ENCODE assay signal across 11 mouse cellular contexts in genomic region chr4:55711500-55712341, GRCm38 (mm10).
A peak's percentile ranks its signal among the peaks of the same experiment; 100 is the strongest.
DNase-seq lines count a peak whose midpoint lies in the region; ATAC-seq and TF ChIP-seq lines count a peak whose summit lies in the region.
"Had no signal": no experiment of that assay in that cellular context is flagged by ENCODE, and none has a peak within 500 bp of the region (broad histone marks: within the 10 kb centered on the region; RNA-seq: fewer than 3 reads in every experiment).

No protein-coding gene starts in this region.

- peak; percentile 84 for DNase-seq in lung, embryonic 14.5 days
- no peak for DNase-seq in lung, adult 2 months
- peak; percentile 17 for DNase-seq in embryo, embryonic 11 days
- DNase-seq in right cerebral cortex, postnatal 14 days: no peak
- no peak for DNase-seq in adrenal gland, postnatal 36 days
- DNase-seq: gastrocnemius, postnatal 14 days had no signal

- H3K4me1 ChIP-seq in lung, embryonic 14.5 days (ENCODE audit: insufficient read depth): peaks cover 8% of the 10 kb centered on the region; the same call in 1 of the 2 replicates
- H3K4me1 ChIP-seq in lung, adult 2 months (ENCODE audit: control insufficient read depth, insufficient read depth, low read length): peaks cover 5% of the 10 kb centered on the region
- H3K4me1 ChIP-seq in hindbrain, embryonic 16.5 days (ENCODE audit: control insufficient read depth, insufficient read depth, low read depth, low read length): peaks cover 5% of the 10 kb centered on the region; the same call in 1 of the 2 replicates
- H3K4me1 ChIP-seq in neural tube, embryonic 12.5 days: peaks cover 9% of the 10 kb centered on the region; the same call in 1 of the 2 replicates
- H3K4me1 ChIP-seq: embryonic facial prominence, embryonic 12.5 days; limb, embryonic 12.5 days had no signal

- H3K4me3 ChIP-seq in lung, embryonic 14.5 days (ENCODE audit: low read depth, low read length): no peak overlapping the region
- no peak overlapping the region for H3K4me3 ChIP-seq in lung, adult 2 months (replicated peaks; ENCODE audit: extremely low read depth, low read depth, low read length)
- H3K4me3 ChIP-seq in hindbrain, embryonic 16.5 days (ENCODE audit: low read length): no peak overlapping the region
- H3K4me3 ChIP-seq in neural tube, embryonic 12.5 days: no peak overlapping the region
- H3K4me3 ChIP-seq: embryonic facial prominence, embryonic 12.5 days; limb, embryonic 12.5 days had no signal

- 0 out of 2 replicates have a peak overlapping the region, but pooled peaks have one; percentile 8 for H3K4me2 ChIP-seq in lung, embryonic 14.5 days
- no peak overlapping the region for H3K4me2 ChIP-seq in hindbrain, embryonic 16.5 days (ENCODE audit: low read length)
- H3K4me2 ChIP-seq in neural tube, embryonic 12.5 days (replicated peaks): no peak overlapping the region
- H3K4me2 ChIP-seq: embryonic facial prominence, embryonic 12.5 days; limb, embryonic 12.5 days had no signal

- WGBS in lung, embryonic 14.5 days: 29% methylated on average over 13 of the region's 13 CpGs
- 66% methylated on average over 13 of the region's 13 CpGs for WGBS in lung, adult 2 months
- 35% methylated on average over 13 of the region's 13 CpGs for WGBS in hindbrain, embryonic 16.5 days
- WGBS in neural tube, embryonic 12.5 days: 51% methylated on average over 13 of the region's 13 CpGs

- no peak overlapping the region for H3K27ac ChIP-seq in lung, embryonic 14.5 days (ENCODE audit: low read depth)
- no peak overlapping the region for H3K27ac ChIP-seq in hindbrain, embryonic 16.5 days (ENCODE audit: low read depth, low read length)
- no peak overlapping the region for H3K27ac ChIP-seq in neural tube, embryonic 12.5 days
- H3K27ac ChIP-seq: embryonic facial prominence, embryonic 12.5 days; limb, embryonic 12.5 days had no signal

- no peak for TF ChIP-seq CTCF in lung, embryonic 14.5 days (IDR thresholded peaks at IDR 0.05; ENCODE audit: low read depth)
- no peak for TF ChIP-seq CTCF in lung, adult 2 months (IDR thresholded peaks at IDR 0.05; ENCODE audit: insufficient read depth, low read length)

- TF ChIP-seq POLR2A in lung, adult 2 months (IDR thresholded peaks at IDR 0.05; ENCODE audit: borderline replicate concordance, extremely low read depth, low read depth, low read length): no peak

- no peaks in the 10 kb centered on the region for H3K27me3 ChIP-seq in lung, embryonic 14.5 days (ENCODE audit: insufficient read depth, low read length)
- no peaks in the 10 kb centered on the region for H3K27me3 ChIP-seq in hindbrain, embryonic 16.5 days (replicated peaks; ENCODE audit: control insufficient read depth, insufficient read depth, low read length)
- no peaks in the 10 kb centered on the region for H3K27me3 ChIP-seq in neural tube, embryonic 12.5 days (replicated peaks)
- H3K27me3 ChIP-seq: embryonic facial prominence, embryonic 12.5 days; limb, embryonic 12.5 days had no signal

- H3K9ac ChIP-seq in lung, embryonic 14.5 days: no peak overlapping the region
- H3K9ac ChIP-seq in hindbrain, embryonic 16.5 days (ENCODE audit: low read depth, low read length): no peak overlapping the region
- no peak overlapping the region for H3K9ac ChIP-seq in neural tube, embryonic 12.5 days
- H3K9ac ChIP-seq: embryonic facial prominence, embryonic 12.5 days; limb, embryonic 12.5 days had no signal

- peak; percentile 86 for ATAC-seq in lung, embryonic 14.5 days (ENCODE audit: insufficient read depth)
- ATAC-seq in hindbrain, embryonic 16.5 days: peak; percentile 85
- peak; percentile 58 for ATAC-seq in neural tube, embryonic 12.5 days (ENCODE audit: low FRiP score, low read depth)
- ATAC-seq: inflammation-experienced regulatory T-cells, adult 6 months had no signal

- H3K36me3 ChIP-seq in lung, embryonic 14.5 days (ENCODE audit: insufficient read depth): no peaks in the 10 kb centered on the region
- H3K36me3 ChIP-seq in hindbrain, embryonic 16.5 days (ENCODE audit: control insufficient read depth, insufficient read depth, low read length): no peaks in the 10 kb centered on the region
- no peaks in the 10 kb centered on the region for H3K36me3 ChIP-seq in neural tube, embryonic 12.5 days
- H3K36me3 ChIP-seq: embryonic facial prominence, embryonic 12.5 days; limb, embryonic 12.5 days had no signal

- no peaks in the 10 kb centered on the region for H3K9me3 ChIP-seq in lung, embryonic 14.5 days (ENCODE audit: low read depth, low read length)
- no peaks in the 10 kb centered on the region for H3K9me3 ChIP-seq in hindbrain, embryonic 16.5 days (ENCODE audit: control insufficient read depth, low read length)
- no peaks in the 10 kb centered on the region for H3K9me3 ChIP-seq in neural tube, embryonic 12.5 days
- H3K9me3 ChIP-seq: embryonic facial prominence, embryonic 12.5 days; limb, embryonic 12.5 days had no signal

Comparison
In these comparisons a context has a peak if more than half of its experiments do, and no peak if none do; other contexts are left out.
1. DNase-seq: peak in lung, embryonic 14.5 days (single experiment) and embryo, embryonic 11 days (single experiment); none in lung, adult 2 months (single experiment), right cerebral cortex, postnatal 14 days (single experiment) and adrenal gland, postnatal 36 days (0 of 2).
2. Peak in every context shown above with its lines, with median percentiles within 50 percentile points of each other: ATAC-seq.